Mouse (Mus musculus): ENCODE results near the gene Thyn1.

The Thyn1 gene

DNA sequence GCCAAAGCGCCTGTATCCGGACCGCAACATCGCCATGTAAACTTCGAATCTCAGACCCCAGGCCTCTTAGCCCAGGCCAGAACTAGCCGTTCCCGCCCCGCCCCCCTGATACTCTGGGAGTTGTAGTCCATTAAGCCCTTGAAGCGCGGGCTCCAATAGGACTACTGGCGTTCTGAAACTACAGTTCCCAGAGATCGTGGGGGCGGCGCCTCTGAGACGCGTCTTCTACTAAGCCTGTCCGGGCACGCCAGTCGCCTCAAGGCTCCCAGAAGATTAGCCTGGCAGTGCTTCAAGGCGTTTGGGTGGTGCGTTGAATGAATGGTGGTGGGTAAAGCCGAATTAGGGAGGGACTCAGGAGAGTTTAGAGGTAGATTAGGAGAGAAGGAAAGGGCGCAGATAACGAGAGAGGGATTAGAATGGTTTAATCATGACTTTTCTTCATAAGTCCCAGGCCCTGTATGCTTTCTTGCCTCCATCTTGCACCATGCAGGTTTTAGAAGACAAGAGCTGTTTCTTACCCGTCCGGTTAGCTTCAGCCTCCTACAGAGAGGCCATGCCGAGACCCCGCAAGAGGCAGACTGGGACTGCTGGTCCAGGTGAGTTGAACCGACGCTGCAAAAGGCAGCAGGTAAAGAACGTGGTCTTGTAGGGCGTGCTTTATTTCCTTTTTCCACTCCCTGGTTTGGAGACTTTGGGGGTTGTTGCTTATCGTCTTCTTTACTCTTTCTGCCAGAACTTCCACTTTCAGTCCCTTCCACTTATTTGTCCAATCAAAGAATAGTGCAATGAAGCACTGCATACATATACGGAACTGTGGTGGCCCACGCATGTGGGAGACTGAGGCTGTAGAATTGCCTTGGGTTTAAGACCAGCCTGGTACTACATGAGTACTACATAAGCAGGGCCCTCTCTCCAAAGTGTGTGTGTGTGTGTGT is at the start of gene Thyn1, which contains the start of gene Acad8:
TSS of gene Thyn1 (plus strand) at position 250 of the 935 bp plus-strand sequence.
TSS of gene Acad8 (minus strand) at position 106 of the 935 bp plus-strand sequence.
- DNase-seq (ENCODE audit: low read depth): peak; percentile 94

DNA sequence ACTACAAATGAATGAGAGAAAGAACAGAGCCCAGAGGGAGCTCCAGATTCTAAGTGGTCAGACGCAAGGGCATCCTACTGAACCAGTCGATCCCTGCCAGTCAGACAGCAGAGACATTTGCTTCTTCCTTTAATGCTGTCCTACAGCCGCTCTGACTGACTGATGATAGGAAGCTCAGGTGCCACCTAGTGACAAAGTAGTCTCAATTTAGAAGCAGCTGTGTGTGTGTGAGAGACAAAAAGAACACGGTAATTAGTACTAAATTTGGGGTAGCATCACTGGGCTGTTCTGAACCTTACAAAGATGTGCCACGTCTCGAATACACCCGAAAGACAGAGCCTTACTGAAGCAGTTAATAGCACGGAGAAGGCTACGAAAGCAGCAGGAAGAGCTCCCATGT is 21.8 kb upstream of the Thyn1 start:
- DNase-seq (ENCODE audit: low read depth): no peak

DNA sequence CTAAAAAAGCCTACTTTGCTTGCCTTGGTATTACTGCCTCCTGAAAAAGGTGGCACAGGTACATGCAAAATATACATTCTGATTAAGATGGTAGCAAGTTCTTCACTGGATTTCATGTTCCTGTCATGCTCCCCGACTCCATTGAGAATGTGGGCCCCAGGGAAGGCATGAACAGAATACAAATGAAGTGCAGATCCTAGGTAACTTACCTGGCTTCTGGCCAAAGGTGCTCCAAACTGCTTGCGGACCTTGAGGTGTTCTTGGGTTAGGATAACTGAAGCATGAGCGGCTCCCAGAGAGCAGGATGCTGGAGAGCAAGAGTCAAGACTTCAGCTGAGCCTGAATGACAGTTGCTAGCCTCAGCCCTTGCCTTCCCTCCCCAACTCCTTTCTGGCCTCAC is 20.7 kb upstream of the Thyn1 start:
- no peak for DNase-seq (ENCODE audit: low read depth)

DNA sequence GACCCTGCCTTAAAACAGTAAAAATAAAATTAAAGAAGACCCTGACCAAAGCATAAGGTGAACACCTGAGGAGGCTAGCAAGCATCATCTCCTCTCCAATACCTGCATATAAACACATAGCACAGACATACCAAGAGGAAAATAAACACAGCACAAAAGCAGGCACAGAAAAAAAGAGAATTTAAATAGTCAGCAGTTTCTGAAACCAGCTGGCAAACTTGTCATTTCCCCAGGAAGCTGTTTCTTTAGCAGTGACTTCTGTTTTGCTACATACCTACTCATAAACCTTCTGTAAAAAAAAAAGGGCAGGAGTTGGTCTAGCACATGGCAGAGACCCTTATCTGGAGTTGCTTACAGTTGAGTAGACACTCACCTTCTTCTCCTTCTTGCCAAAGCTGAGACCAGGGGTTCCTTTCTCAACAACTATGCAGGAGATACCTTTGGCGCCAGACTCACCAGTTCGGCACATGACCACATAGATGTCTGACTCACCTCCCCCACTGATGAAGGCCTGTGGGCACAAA is 14.4 kb upstream of the Thyn1 start:
- DNase-seq (ENCODE audit: low read depth): no peak

DNA sequence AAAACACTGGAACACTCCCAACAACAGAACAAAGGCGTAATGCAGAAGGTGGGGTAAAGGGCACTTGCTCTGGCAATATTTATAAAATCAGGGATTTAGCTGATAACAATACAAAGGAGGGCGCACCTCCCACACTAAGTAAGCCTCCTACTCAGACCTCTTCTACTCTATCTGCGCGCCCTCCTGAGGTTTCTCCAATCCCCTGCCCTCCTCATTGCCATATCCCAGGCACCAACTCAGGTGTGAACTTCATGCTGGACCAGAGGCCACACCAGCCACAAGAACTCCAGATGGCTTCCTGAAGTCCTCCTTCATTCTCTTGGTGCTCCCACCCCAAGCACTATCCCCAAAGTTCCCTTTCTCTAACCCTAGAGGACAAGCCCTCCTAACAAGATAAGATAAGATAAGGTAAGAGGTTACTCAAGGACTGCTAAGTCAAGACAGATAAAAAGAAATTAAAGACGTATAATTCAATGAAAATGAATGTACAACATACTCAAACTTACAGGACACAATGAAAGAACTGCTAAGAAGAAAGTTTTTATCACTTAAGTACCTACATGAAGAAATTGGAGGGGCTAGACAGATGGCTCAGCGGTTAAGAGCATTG is 13.7 kb upstream of the Thyn1 start:
- DNase-seq (ENCODE audit: low read depth): no peak

DNA sequence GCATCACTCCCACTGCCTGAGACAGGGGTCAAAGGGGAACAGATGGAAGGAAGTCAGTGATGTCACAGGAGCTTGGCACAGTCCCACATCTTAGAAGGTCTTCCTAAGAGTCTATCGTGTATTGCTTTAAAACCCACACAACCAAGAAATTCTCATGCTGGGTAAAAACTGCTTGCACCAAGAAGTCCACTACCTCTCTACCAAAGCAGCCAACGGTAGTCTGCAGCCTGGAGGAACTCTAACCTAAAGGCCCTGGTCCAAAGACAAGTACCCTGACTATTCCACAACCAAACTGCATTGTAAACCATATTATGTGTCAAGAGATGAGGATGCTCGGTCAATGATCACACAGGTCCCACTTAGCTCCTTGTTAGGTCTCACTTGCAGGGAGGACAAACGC is 9.3 kb upstream of the Thyn1 start:
- no peak for DNase-seq (ENCODE audit: low read depth)

DNA sequence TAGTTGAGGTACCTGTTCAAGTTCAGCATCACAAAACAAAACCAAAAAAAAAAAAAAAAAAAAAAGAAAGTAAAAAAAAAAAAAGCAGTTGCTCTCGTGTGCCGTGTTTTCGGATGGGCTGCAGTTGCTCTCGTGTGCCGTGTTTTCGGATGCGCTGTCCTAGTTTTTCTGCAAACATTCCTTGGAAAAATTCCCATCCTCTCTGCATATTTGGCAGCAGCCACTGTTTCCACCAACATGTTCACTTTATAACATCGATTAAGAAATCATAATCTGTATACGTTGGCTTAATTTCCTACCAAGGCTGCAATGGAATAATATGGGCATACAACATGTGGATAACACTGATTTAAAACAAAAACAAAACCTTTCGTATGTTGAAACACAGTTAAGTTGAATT is 6.4 kb upstream of the Thyn1 start:
- no peak for DNase-seq (ENCODE audit: low read depth)

DNA sequence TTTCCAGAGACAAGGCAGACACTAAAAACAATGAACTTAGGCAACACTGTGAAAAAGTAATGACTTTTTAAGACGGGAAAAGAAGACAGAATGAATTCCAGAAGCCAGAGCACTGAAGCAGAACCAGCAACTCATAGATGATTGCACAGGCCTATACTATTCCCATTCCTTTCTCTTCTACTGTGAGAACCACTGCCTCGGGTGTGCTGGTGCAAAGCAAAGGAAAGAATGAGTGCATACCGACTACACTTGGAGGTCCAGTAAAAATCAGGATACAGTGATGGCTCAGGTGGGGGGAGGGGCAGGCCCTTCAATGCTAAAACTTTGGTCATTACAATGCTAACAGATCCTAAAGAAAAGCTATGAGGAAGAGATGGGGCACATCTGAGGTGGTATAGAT is 5.6 kb upstream of the Thyn1 start:
- no peak for DNase-seq (ENCODE audit: low read depth)

DNA sequence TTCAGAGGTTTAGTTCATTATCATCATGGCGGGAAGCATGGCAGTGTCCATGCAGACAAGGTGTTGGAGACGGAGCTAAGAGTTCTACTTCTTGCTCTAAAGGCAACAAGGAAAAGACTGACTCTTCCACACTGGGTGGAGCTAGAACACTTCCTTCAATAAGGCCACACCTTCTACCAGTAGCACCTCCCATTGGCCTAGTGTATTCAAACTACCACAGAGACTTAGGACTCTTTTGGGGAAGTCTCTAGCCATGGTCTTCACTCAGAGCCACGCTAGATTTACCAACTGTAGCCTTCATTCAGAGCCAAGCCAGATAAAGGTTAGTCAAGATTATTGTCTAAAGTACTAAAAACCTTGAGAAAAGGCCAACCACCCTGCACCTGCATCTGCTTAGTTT is 2.4 kb upstream of the Thyn1 start:
- DNase-seq (ENCODE audit: low read depth): no peak

DNA sequence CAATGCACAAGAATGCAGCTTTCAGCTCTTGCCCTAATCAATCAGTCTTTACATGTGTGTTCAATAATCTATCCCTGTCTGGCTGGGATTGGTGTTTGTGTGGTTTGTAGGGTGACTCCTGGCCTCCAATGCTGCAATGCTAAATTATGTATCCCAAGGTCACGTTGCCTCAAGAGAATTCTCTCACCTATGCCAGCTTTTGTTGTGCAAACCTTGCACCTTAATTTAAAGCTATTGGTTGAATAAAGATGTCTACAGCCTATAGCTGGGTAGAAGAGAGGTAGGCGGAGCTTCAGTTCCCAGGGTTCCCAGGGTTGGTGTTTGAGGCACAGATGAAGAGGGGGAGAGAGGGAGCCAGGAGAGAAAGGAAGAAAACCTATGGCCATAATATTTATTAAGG is 2.0 kb upstream of the Thyn1 start:
- no peak for DNase-seq (ENCODE audit: low read depth)

DNA sequence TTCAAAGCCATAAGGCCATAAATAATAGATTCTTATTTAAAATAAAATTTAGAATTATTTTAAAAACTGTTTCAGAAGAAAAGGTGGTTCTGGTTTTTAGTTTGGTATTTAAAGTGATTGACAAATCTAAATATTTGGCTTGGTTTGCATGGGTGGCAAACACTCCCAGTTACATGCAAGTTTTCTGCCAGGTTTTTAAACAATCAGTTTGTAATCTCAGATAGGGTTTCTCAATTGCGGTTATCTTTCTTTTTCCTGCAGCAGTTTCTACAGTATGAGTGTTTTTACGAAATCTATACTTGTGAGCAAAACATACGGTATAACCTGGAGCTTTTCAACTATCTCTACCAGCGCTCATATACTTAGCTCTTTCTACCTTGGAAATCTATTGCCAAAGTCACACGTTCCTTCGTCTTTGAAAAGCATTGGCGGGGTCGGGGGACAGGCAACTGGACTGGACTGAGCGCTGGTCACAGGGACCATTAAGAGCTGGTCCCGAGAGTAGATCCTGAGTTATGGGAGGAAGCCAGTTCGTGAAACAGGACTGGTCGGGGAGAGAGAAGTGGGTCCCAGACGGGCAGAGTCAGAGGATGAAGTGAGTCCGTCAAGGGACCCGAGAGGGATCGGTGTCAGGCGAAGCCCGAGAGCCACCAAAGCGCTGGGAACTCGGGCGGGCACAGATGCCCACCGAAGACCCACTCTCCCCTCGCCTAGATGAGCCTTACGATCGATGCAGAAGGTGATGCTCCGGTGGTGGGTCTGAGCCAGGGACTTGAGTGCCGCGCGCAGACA is 645 bp upstream of the Thyn1 start:
- DNase-seq (ENCODE audit: low read depth): no peak

DNA sequence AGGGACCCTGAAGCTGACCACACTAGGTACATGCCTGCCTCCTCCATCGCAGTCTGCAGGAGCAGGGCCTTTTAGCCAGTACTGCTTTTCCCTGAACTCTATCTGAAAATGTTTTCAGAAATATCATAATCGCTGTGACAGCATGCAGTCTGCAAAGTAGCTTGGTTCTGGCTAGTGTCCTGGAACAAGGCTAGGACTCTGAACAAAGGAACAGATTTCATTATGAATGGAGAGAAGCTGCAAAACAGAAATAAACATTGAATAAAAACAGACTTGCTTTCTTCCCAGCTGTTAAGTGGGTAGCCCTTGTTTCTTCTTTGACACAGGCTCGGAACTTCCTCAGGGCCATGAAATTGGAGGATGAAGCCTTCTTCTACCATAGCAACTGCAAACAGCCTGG is 5.7 kb downstream of the Thyn1 start:
- no peak for DNase-seq (ENCODE audit: low read depth)

DNA sequence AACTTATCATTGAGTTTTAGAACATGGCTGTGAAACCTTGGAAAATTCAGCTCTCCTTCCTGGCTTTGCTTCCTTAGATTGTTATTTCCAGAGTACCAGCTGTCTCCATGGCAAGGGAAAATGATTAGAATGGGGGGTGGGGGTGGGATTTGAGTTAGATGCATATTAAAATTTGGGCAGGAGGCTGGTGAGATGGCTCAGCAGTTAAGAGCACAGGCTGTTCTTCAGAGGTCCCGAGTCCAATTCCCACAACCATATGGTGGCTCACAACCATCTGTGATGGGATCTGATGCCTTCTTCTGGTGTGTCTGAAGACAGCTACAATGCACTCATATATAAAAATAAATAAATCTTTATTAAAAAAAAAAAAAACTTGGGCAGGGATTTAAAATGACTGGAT is 6.4 kb downstream of the Thyn1 start:
- DNase-seq (ENCODE audit: low read depth): no peak

DNA sequence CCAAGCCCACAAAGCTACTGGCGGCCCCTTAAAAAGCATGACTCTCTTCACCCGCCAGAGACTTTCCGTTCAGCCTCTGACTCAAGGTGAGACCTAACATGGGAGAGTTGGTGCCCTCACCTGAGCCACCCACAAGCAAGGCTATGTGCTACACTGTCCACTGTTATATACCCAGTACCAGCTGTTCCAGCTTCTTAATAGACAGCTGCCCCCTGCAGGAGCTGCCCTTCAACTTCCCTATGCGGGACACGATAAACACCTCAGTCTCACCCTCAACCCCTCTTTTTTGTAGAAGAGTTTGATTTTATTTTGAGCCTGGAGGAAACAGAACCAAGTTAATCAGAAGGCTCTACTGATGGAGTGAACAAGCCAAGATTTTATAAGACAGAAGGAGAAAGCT is 7.4 kb downstream of the Thyn1 start:
- no peak for DNase-seq (ENCODE audit: low read depth)

DNA sequence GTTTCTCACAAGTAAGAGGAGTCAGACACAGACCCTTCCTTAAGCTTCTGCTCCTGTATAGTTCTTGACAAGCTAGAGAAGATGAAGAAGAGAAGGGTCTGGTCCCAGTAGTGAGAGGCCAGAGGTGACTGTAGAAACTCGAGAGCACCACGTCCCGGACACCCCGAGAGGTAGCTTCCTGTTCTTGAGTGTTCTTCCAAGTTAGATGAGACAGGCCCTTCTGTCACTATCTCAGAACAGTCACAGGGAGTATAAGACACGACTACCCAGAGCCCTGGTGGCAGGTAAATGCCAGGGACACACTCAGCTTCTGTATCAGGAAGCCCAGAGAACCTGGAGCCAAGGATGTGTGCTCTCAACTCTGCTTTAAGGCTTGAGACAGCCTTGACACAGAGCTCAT is 9.7 kb downstream of the Thyn1 start:
- DNase-seq (ENCODE audit: low read depth): no peak

DNA sequence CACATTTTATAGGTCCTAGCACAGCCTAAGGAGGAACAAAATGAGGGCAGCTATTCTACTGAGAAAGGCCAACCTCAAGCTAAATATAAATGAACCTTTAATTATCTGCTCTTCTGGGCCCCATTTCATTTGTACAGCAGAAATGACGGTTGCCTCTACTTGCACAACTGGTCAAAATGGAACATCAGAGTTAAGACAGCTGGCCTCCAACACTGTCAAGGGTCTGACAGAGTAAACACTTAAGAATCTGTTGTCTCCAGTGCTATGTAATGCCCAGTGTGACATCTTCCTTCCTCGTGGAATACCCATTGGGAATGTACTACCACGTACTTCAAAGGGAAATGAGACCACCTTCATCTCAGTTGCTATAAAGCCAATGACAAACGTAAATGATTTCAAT is 12.1 kb downstream of the Thyn1 start:
- DNase-seq (ENCODE audit: low read depth): no peak

DNA sequence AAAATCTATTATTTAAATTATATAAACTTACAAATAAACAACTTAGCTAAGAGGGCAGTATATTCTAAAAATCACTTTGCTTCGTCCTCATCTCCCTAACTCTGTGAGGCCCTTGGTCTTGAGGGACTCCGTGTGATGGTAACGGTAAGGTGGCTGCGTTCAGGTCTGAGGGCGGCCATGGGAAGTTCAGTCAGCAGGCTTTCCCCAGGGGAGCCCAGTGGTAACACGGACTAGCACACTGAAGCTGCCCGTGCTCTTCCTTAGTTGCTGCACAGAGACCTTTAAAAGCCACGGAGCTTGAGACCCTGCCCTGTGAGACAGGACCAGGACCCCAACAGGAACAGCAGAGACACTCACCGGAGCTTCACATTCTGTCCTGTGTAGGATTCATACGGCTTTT is 19.5 kb downstream of the Thyn1 start:
- no peak for DNase-seq (ENCODE audit: low read depth)

DNA sequence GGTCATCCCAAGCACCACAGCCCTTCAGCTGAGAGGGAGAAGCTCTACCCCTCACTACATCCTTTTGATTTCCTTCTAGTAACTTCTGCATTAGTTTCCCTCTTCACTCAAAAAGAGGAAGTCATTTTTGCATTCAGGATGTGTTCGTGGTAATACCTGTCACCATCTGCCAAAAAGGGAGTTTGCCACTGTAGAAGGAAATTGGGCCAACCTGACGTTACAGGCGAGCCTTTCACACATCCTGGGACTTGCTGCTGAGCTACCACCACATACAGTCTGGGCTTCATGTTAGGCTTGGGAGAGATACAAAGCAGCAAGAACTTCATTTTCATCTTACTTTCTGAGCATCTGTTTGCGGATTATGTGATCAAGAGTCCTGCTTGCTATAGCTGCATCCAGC is 24.2 kb downstream of the Thyn1 start:
- peak; percentile 55 for DNase-seq (ENCODE audit: low read depth)

DNA sequence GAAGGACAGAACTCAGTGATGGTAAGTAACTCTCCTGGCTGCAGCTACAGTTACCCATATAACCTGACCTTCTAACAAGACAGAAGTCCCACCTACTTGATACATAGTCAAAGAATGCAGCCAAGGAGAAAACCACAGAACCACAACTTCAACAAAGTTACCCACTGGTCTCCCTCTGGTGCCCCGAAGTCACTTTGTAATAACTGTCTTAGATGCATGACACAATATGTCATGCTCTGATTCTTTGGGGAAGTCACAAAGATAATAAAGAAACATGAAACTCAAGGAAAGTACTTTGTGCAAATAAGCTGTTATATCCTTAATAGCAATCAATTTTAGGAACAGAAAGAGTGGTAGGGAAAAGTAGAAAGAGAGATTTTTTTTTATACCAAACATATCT is 27.2 kb downstream of the Thyn1 start:
- DNase-seq (ENCODE audit: low read depth): no peak

DNA sequence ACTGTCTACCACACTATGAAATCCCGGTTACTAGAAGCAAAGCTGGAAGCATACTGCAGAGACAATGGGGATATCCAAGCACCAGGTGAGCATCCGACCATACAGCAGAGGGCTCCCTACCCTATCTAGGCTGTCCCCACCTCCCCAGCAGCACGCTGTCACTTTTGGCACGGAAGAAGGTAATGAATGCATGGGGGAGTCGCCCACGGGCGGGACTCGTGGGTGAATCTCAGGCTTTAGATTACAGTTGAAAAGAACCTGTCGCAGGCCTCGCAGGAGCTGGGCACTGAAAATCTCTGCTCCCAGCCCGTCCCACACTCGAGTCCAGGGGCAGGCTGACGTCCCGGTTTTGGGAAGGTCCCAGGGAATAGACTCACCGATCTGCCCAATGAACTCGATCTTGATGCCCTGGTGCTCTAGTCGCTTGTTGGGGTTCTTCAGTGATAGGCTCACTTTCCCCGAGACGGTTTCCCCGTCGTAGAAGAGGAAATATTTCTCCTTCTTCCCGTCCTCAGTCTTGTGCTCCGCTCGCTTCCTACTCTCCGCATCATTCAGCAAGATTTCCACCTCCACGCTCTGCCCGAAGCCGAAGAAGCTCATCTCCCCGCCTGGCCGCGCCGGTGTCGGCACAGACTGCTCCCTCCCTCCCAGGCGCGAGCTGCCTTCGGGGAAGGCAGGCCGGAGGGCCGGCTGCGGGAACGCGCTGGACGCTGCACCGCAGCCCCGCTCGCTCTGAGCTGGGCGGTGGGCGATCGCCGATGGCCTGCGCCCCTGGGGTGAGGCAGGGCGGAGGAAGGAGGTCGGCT is 29.7 kb downstream of the Thyn1 start:
- peak; percentile 72 for DNase-seq (ENCODE audit: low read depth)

All from naive thymus-derived CD4-positive, alpha-beta T cell, adult 2 months (primary cell).